Mouse (Mus musculus): ENCODE results near the gene Alg12.
"Not testable (repeated sequence)": the region's sequence is repeated elsewhere in the genome, so short reads cannot be mapped to it uniquely, and the experiment has no call there.

The Alg12 gene

GRCm38 (mm10) chr15:88830696-88831095 is 11.6 kb upstream of the Alg12 start:
- DNase-seq: no peak

DNA sequence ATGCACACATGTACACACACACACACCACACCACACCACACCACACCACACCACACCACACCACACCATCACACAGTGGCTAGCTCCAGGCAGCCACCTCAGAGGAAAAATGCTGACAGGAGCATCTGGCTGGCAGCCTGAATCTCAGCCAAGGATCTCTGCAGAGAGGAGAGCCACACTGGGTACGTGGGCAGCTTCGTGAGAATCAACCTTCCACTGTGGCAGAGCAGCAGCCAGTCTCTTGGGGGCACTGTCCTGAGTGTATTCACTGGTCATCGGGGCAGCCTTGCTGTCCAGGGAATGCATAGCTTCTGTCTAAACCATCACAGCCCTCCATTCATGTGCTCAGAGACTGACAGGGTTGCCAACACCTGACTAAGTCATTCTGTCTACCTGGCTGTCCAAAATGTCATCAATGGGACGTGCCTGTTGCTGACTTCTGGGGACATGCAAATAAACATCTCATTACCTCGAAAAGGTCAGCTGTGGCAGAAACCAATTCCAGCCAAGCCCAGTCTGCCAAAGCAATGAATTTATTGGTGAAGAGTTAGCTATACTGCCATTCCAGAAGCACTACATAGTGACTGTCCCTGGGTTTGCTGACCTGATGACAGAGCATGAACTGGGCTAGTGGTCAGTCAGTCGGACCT is 10.8 kb upstream of the Alg12 start:
- DNase-seq: peak; percentile 36 to 46

DNA sequence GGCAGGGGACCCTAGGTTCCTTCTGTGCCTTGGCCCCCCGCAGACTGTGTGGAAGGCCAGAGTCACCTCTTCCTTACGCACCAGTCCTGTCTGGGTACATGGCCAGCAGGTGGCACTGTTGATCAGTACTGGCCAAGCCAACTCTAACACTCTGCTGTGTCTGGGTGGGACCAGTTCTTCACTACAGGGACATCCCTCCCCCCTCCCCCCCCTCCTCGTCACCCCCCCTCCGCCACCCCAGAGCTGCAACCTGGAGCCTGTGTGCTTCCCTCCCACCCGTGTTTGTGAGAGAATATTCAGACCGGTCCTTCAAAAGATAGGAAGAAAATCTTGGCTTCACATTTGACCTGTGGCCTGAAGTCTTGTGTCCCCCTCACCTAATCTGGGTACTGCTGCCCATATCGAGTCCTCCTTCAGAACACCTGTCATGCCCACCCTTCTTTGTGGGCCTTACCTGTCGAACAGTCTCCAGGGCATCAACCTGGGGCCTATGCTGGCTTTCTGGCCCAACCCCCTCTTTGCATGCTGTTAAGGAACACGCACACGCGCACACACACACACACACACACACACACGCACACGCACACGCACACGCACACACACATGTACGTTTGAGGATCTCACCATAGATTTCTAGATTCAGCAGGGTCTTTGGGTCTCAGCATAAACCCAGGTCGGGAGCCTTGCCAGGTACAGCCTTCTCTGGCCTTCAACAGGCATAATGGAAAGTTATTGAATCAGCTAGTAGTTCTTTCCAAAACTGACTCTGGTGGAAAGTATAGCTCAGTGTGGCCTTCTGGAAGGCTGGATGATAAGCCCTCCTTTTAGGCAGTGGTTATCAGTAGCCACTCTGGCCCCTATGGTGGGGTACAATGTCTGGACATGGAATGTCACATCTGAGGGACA is 9.9 kb upstream of the Alg12 start:
- peak; percentile 96 to 98 for DNase-seq

DNA sequence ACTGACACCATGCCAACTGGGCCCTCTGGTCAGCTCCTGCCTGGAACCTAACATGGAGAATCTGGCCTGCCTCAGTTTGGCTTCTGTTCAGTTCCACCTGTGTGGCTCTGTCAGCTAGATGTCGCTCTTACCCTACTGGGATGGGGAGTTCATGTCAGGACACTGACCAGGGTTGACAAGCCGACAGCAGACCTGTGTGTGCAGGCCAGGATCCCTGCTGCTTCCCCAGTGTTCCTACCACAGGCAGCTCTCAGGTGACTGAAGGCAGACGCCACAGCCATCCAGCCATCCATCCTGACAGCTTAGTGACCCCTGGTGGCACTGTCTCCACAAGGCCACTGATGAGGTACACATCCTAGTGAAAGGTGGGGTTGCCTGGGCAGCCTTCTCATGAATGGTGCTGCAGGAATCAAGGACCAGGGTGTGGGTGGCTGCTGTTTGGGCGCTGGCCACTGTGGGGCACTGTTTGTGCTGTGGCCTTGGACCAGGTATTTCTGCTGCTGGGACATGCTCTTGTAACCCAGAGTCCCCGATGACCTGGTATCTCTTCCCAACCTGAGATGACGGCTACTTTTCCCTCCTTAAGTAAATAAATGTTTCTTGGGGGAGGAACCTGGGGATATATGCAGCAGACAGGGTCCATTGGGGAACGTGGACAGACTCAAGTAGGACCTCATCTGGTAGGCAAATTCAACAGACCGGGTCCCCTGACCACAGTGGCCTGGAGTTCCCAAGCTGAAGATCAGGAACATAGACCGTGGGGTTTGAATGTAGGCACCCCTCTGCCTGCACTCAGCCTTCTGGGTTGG is 9.1 kb upstream of the Alg12 start:
- peak; percentile 92 for DNase-seq

DNA sequence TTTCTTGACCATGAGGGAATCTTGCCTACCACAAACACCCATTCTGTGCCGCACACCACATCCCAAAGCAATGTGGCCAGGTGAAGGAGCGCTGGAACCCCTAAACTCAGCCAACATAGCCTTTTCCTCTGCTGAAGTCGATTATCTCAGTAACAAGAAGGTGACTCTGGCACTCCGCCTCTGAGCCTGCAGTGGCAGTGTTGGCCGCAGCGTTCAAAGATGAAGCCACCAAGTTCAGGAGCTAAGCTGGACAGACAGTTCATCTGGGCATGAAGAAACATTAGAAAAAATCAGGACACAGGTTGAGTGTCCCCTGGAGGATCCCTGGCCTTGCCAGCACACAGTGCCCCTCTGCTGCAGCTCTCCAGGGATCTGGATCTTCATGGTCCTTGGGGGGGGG is 8.3 kb upstream of the Alg12 start:
- DNase-seq: peak; percentile 53 to 67

- DNase-seq: no peak
Observed at GRCm38 (mm10) chr15:88823376-88823775, 4.3 kb upstream of the Alg12 start.

GRCm38 (mm10) chr15:88822513-88822912 is 3.4 kb upstream of the Alg12 start:
- DNase-seq: no peak

DNA sequence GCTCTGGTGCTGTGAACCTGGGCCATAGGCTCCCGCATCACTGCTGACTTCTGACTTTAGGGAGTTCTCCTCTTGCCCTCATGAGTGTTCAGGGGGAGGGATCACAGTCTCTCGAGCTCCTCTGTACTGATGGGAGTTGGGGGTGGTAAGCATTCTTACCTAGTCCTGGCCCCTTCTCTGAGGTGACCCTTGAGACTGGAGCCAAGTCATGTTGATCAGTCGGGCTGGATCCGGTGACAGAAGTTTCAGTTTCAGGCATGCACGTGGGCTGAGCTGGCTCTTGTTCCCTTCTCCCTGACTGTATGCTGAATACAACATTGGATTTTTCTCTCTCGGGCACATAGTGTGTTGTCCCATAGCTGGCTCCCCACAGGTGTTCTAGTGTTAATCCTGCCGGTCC is 2.3 kb upstream of the Alg12 start:
- DNase-seq: no peak

GRCm38 (mm10) chr15:88819906-88820303 is 787 bp upstream of the Alg12 start:
- no peak for DNase-seq

GRCm38 (mm10) chr15:88815196-88815700 is 3.9 kb downstream of the Alg12 start:
- DNase-seq: no peak

DNA sequence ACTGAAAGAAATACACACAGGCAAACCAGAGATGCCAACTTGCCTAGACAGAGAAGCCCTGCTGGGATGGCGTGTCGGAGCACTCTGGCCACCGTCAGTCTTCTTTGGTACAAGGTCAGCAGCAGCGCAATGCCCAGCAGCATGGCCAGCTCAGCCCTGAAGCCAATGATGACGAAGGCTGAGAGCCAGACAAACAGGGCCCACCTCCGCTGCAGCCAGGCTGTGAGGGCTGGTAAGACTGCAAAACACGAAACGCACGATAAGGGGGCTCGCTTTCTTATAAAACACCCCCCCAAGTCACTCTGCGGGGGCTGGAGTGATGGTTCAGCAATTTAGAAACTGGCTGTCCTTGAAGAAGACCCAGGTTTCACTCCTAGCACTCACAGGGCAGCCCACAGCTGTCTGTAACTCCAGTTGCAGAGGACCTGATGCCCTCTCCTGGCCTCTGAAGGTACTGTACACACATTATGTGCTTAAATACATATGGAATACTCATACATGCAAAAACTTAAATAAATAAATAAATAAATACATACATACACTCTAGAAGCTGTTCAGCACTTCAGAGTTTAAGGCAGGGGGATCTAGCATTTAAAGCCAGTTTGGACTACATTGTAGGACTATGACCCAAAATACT is 4.6 kb downstream of the Alg12 start:
- DNase-seq: no peak

DNA sequence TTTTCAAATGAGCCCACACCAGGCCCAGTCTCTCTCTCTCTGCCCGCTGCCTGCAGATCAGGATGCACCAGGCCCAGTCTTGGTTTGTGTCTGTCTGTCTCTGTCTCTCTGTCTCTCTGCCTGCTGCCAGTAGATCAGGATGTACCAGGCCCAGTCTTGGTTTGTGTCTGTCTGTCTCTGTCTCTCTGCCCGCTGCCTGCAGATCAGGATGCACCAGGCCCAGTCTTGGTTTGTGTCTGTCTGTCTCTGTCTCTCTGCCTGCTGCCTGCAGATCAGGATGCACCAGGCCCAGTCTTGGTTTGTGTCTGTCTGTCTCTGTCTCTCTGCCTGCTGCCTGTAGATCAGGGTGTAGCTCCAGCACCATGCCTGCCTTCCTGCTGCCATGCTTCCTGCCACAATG is 5.2 kb downstream of the Alg12 start:
- DNase-seq: not testable (repeated sequence)

DNA sequence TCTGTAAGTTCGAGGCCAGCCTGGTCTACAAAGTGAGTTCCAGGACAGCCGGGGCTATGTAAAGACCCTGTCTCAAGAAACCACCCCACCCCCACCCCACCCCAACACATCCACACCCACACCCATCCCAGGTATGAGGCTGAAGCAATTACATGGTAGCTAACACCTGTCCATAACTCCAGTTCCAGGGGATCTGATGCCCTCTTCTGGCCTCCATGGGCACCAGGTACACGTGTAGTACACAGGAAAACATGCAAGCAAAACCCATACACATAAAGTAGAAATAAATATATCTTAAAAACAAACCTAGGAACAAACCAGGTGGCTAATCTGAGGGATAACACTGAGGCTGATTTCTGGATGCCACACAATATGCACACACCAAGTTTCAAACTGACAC is 5.9 kb downstream of the Alg12 start:
- DNase-seq: no peak

GRCm38 (mm10) chr15:88810369-88810768 is 8.7 kb downstream of the Alg12 start:
- no peak for DNase-seq

GRCm38 (mm10) chr15:88808121-88808520 is 11.0 kb downstream of the Alg12 start:
- no peak for DNase-seq

DNA sequence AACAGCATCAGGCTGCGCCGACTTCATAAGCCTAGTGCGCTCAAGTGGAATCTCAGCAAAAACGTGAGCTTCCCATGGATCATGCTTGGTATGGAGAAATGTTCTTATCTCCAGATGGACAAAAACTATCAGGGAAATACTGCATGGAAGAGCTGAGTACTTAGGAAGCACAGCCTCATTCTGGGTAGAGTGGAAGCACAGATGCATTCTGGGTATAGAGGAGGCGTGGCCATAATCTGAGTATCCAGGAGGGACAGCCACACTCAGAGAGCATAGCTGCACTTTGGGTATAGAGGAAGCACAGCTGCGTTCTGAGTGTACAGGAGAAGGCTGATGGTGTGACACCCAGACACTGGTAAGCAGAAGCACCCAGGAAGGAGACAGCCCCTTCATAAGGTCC is 16.8 kb downstream of the Alg12 start:
- no peak for DNase-seq

DNA sequence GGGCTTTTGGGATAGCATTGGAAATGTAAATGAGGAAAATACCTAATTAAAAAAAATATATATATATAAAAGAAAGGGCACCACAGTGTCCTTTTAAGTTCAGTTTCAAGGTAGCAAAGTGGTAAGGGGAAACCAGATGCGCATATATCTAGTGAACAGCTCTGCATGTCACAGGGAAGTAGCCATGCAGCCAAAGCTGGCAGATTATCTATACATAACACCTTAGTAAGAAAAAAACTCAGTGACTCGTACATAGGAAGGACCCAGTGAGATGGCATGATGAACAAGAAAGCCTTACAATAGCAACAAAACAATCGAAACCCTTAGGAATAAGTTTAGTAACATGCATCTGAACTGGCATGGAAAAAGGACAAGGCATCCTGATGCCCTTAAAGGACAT is 17.2 kb downstream of the Alg12 start:
- DNase-seq: no peak

GRCm38 (mm10) chr15:88800921-88801354 is 18.2 kb downstream of the Alg12 start:
- no peak for DNase-seq

DNA sequence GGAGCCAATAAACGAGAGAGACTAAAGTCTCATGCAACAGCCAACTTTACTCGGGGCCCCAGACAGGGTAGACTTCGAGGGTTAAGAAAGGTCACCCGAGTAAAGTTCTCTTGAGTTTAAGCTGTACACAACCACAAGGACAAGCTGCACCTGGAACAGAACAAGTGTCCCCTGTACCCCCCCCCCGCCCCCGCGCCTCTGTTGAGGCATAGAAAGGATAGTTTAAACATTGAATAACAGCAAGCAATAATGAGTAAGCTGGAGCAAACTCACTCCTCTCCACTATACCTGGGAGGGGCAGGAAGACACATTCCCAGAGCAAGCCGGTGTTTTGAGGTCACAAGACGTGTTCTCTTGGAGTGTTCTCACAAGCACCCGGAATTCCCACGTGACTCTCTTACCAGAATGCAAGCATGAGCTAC is 19.2 kb downstream of the Alg12 start:
- DNase-seq: no peak

GRCm38 (mm10) chr15:88794729-88795128 is 24.4 kb downstream of the Alg12 start:
- not testable (repeated sequence) for DNase-seq

- DNase-seq: no peak
Observed at GRCm38 (mm10) chr15:88792140-88792850, 26.8 kb downstream of the Alg12 start.

DNA sequence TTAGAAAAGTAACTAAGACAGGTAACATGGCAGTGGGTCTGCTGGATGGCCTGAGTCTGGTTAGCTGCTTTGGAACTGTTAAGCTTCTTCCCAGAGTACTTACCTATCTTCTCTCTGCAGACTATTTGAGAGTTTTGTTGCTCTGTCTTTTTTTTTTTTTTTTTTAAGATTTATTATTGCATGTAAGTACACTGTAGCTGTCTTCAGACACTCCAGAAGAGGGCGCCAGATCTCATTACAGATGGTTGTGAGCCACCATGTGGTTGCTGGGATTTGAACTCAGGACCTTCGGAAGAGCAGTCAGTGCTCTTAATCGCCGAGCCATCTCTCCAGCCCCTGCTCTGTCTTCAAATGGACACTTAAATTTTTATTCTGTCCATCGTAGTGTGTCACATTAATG is 44.5 kb downstream of the Alg12 start:
- DNase-seq: not testable (repeated sequence)
